Mouse (Mus musculus) retina, postnatal 1 day (tissue): Measurements from ENCODE around the gene Zfp839.
"Not testable (repeated sequence)": the region's sequence is repeated elsewhere in the genome, so short reads cannot be mapped to it uniquely, and the experiment has no call there.

Experiments
- DNase-seq: peaks from one replicate; pipeline ENCODE4 v3.0.0-alpha.2; 2012

Zfp839 gene

GRCm38 (mm10) chr12:110841731-110842493 lies 8.1 kb upstream of the Zfp839 start:
- DNase-seq, result no peak

- DNase-seq, result peak; percentile 86
These were observed 6.6 kb upstream of the Zfp839 start for GRCm38 (mm10) chr12:110843194-110844048.

- DNase-seq, result no peak
These were observed 5.6 kb upstream of the Zfp839 start for GRCm38 (mm10) chr12:110844227-110845130.

- peak; percentile 95 for DNase-seq
These were observed 4.7 kb upstream of the Zfp839 start for GRCm38 (mm10) chr12:110845131-110845880.

- peak; percentile 47 for DNase-seq
These were observed 3.8 kb upstream of the Zfp839 start for GRCm38 (mm10) chr12:110846191-110846765.

GRCm38 (mm10) chr12:110850929-110851256 lies 840 bp downstream of the Zfp839 start:
- no peak for DNase-seq

- no peak for DNase-seq
These were observed 1.4 kb downstream of the Zfp839 start for GRCm38 (mm10) chr12:110851414-110851813.

GRCm38 (mm10) chr12:110851923-110852322 lies 1.9 kb downstream of the Zfp839 start:
- DNase-seq, result no peak

GRCm38 (mm10) chr12:110854786-110855737 lies 5.0 kb downstream of the Zfp839 start:
- DNase-seq, result no peak

GRCm38 (mm10) chr12:110857196-110857595 lies 7.1 kb downstream of the Zfp839 start:
- no peak for DNase-seq

- DNase-seq, result not testable (repeated sequence)
These were observed 8.6 kb downstream of the Zfp839 start for GRCm38 (mm10) chr12:110858681-110859080.

GRCm38 (mm10) chr12:110860293-110860692 lies 10.2 kb downstream of the Zfp839 start:
- no peak for DNase-seq

- no peak for DNase-seq
These were observed 11.2 kb downstream of the Zfp839 start for GRCm38 (mm10) chr12:110861256-110861655.

GRCm38 (mm10) chr12:110864008-110864407 lies 14.0 kb downstream of the Zfp839 start:
- DNase-seq, result no peak

GRCm38 (mm10) chr12:110865571-110865970 lies 15.5 kb downstream of the Zfp839 start:
- DNase-seq, result peak; percentile 19

- peak; percentile 64 for DNase-seq
These were observed 15.9 kb downstream of the Zfp839 start for GRCm38 (mm10) chr12:110865989-110866388.

- DNase-seq, result no peak
These were observed 20.1 kb downstream of the Zfp839 start for GRCm38 (mm10) chr12:110870107-110870506.

- DNase-seq, result no peak
These were observed 21.2 kb downstream of the Zfp839 start for GRCm38 (mm10) chr12:110871247-110871646.

- DNase-seq, result no peak
These were observed 25.3 kb downstream of the Zfp839 start for GRCm38 (mm10) chr12:110875351-110875750.

GRCm38 (mm10) chr12:110882291-110882690 lies 32.2 kb downstream of the Zfp839 start:
- DNase-seq, result no peak

GRCm38 (mm10) chr12:110885251-110885650 lies 35.2 kb downstream of the Zfp839 start:
- DNase-seq, result no peak
